Mouse (Mus musculus) adrenal gland, postnatal 10 days (tissue): Measurements from ENCODE around the gene Gpc2. TPM values are rescaled to one million over a fixed set of nuclear protein-coding genes. Genes with fewer than 3 reads are reported as not detected.
A peak's percentile ranks its signal among the peaks of the same experiment; 100 is the strongest.

Experiments
- DNase-seq: peaks from one replicate; pipeline ENCODE4 v3.0.0; 2021; ENCODE audit warnings: mixed read lengths
- long read RNA-seq, 2 experiments: library from polyadenylated mRNA; stranded (forward); transcript quantifications; one replicate each; pipeline ENCODE4 v2.0.0; 2021
- total RNA-seq, 2 experiments: library from RNA; stranded (reverse); gene quantifications; 2 replicates each; pipeline ENCODE4 v1.2.3; 2021

Gene Gpc2
- 1 to 10 TPM in 1 of 2 experiments, under 1 TPM in 1; 0.96 to 2.0 TPM for total RNA-seq
- long read RNA-seq, experiment 1 = 0 reads
- long read RNA-seq, experiment 2, partial matches to known transcripts = 1 of 1 reads
- long read RNA-seq, experiment 2, other reads (novel, unspliced or antisense) = 0 of 1 reads

DNA sequence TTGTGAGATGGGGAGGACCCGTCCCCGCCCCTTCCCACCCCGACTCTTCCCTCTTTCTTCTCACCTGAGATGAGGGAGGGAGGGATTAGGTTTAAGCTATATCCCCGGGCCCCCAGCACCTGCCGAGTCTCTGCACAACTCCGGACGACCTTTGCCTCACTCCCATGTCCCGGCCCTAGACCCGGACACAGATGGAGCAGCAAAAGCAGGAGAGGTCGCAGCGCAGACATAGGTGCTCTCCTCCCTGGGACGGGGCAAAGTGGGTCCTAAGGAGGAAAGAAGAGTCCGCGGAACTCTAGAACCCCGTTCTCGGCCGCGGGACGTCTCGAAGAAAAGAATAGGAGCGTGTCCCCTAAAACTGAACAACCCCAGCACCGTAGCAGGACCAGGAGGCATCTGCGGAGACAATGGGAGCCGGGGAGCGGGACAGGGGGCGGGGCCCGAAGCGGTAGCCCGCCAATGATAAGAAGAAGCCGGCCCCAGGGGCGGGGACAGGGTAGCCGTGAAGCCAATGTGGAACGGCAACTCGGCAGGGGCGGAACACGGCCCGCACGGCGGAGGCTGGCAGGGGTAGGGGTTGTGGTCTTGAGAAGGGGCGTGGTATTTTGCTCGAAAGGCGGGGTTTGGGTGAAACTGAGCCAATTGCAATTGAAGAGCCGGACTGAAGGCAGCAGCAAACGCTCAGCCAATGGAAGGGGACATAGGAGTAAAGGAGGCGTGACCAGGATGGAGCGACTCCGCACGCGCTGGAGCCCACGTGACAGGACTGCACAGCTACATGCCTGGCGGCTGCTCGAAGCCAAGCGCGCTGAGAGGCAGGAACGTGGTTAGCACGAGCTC, at the start of gene Gpc2, which contains the start of the genes Gm43720 and Stag3:
Gene Gpc2 (minus strand): TSS at position 421 of the 840 bp plus-strand sequence.
Gene Gm43720 (minus strand): TSS at position 374 of the 840 bp plus-strand sequence.
Gene Stag3 (plus strand): TSS at position 656 of the 840 bp plus-strand sequence.
- peak; percentile 88 for DNase-seq

DNA sequence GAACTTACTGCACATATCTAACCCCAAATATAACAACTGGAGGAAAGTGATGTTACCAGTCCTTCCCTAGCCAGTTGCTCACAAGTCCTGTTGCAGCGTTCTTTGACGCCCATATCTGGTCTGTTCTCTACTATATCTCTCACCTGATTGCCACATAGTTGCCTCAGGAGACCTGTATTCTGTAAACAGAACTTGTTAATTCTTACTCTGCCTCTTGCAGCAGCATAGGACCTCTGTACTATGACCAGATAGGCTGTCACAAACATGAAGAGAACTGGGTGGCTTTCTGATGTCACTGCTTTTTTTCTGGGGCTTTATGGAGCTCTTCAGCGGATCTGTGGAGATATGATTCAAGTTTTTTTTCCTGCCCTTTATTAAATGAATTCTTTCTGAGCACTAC, 33.0 kb upstream of the Gpc2 start:
- DNase-seq = no peak

DNA sequence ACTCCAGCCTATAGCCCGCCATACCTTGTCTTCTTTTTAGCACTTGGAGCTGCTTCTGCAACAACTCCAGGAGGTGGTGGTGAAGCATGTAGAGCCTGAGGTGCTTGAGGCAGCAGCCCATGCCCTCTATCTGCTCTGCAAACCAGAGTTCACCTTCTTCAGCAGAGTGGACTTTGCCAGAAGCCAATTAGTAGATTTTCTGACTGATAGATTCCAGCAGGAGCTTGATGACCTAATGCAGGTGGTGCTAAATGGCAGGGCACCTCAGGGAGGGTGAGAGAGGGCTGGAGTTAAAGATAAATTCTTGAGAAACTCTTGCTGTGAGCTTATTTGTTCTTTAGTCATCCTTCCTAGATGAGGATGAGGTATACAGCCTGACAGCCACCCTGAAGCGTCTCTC, 19.8 kb upstream of the Gpc2 start:
- DNase-seq = no peak

DNA sequence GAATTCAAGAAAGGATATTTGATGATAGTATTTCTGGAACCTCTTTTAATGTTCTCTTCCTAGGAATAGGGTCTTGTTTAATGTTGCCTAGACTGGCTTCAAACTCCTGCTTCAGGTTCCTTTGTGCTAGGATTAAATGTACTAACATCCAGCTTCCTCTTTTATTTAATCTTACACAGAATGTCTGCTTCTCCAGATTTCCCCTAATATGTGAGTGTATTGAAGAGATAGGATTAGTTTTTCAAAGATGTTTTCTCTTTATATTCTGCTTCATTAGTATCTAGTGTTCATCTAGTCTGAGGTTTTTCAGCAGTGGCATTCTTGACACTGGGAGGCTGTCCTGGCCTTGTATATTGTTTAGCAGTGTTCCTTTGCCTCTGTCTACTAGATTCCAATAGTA, 14.4 kb upstream of the Gpc2 start:
- no peak for DNase-seq

DNA sequence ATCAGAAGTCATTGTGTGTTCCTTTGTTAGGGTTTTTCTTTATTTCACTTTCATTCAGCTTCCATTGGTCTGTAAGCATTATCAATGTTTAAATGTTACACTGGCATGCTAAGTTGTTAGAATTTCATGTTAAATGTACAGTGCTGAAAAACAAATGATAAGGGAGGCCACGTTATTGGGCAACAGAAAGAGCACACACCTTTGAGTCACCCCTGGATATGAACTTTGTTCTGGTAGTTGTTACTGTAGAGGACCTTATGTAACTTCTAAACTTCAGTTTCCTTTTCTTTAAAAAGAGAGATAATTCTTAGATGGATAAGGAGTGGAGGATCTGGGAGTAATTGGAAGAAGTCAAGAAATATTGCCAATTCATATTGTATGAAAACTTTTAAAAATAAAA, 11.8 kb upstream of the Gpc2 start:
- DNase-seq = no peak

DNA sequence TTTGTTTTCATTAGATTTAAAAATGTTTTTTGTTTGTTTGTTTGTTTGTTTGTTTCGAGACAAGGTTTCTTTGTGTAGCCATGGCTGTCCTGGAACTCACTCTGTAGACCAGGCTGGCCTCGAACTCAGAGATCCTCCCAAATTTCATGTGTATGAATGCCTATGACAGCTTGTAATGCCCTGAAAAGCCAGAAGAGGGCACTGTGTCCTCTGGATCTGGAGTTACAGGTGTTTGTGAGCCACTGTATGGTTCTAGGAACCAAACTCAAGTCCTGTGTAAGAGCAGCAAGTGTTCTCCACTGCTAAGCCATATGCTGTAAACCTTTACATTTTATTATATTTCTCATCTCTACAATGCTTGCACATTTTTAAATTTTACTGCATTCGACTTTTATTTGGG, 8.1 kb upstream of the Gpc2 start:
- no peak for DNase-seq

DNA sequence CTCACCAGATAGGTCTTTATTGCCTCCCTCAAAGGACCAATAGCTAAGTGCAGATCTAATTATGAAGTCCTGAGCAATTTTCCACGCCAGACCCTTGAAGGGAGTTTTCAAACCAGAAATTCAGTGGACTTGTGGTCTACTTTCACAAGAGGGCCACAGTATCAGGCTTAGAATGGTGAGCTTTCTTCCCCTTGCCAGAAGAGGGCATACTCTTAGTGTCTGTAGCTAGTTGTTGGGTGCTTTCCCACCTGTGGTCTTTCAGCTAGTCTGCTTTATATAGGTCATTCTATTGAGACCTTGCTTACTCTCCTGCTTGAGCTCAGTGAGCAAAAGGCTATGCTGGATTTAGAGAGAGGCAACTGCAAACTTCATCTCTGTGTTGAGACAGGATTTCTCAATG, 3.7 kb upstream of the Gpc2 start:
- DNase-seq = no peak

DNA sequence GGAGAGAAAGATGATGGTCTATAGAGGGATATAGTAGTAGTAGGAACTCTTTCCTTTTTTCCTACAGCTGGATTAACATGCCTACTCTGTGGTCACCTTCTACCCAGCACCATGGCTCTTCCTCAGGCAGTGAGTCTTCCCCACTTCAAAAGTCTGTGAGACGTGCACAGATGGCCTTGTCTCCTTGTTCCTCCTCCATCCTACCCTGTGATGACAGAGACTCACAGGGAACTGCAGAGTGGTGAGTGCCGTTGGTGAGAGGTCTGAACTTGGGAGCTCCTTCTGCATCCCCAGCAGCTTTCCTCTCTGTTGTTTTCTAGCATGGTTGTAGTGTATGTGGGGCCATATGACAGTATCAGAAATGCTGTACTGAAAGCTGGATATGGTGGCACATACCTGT, 2.0 kb upstream of the Gpc2 start:
- DNase-seq = no peak

DNA sequence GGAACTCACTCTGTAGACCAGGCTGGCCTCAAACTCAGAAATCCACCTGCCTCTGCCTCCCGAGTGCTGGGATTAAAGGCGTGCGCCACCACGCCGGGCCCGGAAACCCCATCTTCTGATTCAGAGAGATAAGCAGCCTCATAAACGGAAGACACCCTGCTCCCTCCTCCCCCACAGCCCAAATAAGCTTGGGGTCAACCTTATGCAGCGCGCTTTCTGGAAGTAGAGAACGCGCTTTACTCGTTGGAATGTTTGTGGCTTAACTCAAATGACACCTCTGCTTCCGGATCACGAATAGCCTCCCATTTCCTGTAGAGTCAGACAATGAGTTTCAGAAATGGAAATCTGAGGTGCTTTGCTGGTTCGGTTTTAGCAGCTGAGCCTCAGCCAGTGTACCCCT, 1.0 kb upstream of the Gpc2 start:
- no peak for DNase-seq

DNA sequence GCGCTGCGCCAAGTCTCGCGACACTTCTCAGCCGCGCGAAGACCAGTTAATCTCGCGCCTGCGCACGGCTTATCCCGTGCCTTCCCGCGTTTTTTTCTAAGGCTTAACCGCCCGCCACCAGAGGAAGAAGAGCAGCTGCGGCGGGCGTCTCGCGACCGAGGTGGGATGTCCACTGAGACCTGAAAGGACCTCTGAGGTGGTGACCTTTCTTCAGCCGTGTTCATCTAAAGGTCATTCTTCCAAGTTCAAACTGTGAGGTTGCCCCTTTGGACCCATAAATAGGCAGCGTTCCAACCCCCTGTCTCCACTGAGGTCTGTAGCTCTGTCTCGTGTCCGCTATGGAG, 592 bp upstream of the Gpc2 start:
- no peak for DNase-seq

DNA sequence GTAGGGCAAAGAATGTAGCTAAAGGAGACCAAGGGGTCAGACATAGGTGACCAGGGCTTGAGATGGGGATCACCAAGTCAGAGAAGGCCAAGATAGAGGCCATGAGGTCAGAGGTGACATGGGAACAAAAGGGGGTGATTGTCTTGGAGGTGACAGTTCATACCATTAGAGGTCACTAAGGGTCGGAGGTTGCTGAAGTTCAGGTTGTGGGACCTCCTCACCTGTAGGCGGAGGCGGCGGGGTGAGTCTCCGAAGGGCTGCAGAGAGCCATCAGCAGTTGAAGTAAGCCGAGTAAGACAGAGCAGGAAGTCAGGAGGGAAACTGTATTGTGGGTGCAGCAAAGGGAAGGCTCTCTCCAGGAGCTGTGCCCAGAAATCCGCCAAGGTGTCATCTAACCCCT, 1.8 kb downstream of the Gpc2 start:
- no peak for DNase-seq

DNA sequence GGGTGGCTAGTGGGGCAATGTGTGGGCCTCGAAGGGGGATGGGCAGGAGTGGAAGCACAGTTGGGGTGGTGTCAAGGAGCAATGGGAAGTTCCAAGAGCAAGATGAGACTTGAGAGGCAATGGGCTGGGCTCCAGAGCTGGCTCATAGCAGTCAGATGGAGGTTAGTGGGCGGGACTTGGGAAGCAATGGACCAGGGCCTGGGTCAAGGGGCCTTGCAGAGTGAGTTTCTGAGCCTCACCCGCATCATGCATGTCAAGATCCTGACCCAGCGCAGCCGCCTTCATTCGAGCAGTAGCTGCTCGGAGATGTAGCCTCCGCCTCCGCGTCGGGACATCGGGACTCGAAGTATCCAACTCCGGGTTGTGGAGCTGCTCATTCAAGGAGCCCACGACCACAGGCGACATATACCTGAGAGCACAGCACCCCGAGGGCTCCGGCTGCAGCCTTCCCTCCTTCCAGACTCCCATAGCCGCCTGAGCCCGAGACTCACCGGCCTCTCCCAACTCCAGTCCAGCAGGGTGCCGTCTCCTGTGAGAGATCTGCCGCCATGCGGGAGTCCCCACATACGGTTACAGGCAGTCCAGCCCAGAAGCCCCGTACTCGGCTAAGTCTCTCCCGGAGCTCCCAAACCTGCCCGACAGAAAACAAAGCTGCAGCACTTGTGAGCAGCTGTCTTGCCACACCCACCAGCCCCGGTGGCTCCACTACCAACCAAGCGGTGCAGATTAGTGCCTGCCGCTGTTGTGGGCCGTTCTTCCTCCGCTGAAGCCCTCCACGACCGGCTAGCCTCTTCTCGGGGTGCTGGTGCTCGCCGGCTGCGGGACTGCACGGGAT, 4.4 kb downstream of the Gpc2 start:
- no peak for DNase-seq

DNA sequence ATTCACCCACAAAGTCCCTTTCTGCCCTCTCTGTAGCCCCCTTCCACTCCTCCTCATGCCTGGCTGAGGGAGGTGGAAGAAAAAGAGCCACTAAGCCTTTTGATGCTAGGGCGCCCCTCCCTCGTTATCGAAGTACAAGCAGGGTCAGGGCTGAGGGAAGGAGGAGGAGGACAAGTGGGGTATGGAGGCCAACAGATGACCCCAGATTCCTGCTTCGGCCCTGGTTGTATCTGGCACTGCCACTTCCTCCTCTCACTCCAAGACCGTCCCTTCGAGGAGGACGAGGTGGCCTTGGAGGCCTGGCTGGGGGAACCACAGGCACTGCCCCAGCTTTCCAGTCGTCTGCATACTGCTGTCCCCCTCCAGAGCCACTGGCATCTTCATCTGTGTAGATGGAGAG, 5.6 kb downstream of the Gpc2 start:
- DNase-seq = no peak

DNA sequence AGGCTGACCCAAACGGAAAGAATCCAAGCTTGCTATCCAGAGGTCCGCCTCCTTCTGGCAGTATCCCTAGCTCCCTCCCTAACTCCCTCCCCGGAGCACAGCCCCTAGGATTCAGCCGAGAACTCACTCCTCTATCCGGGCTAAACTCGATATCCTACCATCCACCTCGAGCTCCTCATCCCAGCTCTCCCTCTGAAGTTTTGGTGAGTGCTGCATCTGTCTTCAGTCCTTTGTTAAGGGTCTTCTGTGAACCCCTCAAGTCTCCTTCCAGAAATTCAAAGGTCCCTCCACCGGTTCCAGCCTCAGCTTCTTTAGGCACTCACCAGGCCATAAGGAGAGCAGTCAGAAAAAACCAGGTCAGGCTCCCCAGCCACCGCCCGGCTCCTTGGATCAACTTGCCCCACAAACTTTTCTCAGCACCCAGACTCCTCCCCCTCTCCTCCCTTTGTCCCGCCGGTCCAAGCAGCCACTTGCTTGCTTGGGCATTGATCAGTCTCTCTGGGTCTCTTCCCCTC, 7.3 kb downstream of the Gpc2 start, which contains the start of gene Gal3st4:
Gene Gal3st4 (minus strand): TSS at position 432 of the 515 bp plus-strand sequence.
- no peak for DNase-seq

DNA sequence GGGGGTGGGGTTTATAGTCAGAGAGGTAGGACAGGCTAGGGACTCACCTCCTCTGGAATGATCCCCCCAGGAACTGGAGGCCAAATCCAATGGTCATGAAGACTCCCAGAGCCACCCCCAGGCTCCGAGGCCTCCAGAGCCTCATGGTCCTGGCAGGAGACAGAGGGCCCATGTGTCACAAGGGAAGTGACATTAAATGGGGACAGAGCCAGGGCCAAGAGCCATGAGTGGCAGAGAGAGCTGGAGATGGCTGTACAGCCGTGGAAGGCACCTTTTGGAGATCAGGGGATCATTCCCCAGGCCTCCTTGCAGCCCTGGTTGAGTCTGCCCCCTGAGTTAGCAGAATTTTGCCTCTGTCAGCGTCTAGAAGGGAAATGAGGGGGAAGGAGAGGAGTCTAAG, 8.6 kb downstream of the Gpc2 start:
- peak; percentile 35 for DNase-seq

DNA sequence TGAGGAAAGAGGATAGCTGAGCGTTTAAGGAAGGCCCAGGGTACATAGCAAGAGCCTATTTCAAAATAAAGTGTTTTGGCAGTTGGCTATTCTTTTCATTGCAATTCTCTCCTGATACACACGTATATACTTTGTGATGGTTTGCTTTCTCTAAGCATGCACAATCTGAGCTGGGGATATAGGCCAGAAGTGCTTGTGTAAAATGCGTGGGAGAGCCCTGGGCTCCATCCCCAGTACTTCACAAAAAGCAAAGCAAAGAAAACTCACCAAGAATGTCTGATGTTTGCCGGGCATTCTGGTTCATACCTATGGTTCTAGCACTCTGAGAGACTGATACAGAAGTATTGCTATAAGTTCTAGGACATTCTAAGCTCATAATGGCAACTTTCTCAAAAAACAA, 10.8 kb downstream of the Gpc2 start:
- no peak for DNase-seq

DNA sequence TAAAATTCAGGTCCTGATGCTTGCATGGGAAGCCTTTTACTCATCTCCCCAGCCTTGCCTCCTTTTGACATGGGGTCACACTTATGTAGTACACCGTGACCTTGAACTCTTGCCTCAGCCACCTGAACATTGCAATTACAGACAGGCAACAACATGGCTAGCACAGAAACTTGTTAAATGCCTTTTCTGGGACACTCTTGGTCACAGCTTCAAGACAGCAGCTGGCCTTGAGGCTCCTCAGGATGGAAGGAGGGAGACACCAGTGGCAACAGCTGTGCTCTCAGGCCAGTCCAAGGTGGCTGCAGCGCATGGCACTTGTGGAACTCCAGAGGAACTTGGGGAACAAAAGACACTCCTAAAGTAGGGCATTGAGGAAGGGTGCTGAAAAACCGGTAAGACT, 12.7 kb downstream of the Gpc2 start:
- DNase-seq = no peak

DNA sequence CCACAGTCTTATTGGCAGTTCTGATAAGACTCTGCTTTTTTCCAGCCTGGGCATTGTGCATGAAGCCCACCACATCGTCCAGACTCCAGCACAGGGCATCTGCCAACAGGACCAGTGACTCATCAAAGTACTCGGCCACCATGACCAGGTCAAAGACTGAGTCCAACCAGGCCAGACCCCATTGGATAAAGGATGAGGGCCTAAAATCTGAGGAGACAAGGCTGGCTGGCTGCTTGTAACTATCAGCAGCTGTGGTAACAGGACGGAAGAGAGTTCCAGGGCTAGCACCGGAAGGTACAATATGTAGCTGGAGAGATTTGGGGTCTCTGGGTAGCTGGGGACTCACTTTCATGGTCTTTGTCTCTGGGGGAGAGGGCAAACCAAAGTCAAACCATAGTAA, 14.1 kb downstream of the Gpc2 start:
- no peak for DNase-seq

DNA sequence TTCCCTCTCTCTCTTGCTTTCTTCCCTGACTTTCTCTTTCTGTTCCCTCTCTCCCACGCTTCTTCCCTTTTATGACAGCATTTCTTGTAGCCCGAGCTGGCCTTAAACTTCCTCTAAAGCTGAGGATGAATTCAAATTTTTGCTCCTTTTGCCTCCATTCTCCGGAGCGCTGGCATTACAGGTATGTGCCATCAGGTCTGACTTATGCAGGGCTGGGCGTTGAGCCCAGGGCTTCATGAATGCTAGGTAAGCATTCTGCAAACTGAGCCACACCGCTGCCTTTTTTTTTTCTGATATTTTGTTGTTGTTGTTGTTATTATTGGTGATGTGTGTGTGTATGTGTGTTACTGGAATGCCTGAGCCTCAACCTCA, 15.6 kb downstream of the Gpc2 start:
- no peak for DNase-seq

DNA sequence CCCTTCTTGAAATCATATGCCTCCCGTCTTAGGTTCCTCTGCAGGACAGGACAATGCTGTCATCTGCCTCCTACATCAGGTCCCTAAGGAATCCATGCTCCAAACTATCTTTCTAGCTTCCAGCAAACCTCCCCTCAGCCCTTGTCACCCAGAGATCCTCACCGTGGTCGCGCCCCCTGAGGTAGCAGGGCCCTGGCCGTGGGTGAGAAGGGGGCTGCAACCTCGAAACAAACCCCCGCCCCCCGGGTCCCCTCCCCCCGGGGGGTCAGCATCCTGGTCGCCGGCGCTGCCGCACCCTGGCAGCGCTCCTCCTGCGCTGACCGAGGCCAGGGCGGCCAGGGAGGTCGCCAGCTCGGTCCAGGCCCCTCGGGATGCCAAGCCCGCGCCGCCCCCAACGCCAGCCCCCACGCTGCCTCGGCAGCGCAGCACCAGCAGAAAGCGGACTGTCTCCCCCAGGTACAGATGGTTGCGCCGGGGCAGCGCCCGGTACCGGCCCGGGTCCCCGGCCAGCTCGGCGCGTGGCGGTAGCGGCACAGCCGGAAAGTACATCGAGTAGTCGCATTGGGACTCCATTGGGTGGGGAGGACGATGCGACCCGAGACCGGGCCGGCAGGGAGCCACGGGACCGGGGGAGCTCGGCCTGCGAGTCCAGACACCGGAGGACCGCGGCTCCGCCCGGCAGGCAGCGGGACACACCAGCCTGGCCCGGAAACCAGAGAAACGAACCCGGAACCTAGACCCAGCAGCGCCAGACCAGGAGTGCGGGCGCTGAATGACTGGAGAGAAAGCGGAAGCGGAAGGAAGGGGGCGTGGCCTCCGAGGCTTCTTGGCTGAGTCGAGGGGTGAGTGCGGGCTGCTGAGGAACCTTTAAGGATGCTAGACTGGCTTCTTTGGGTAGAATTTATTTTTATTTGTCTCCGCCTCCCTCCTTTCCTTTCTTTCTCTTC, 16.3 kb downstream of the Gpc2 start, which contains the start of gene BC037034:
Gene BC037034 (minus strand): TSS at position 774 of the 947 bp plus-strand sequence.
- peak; percentile 95 for DNase-seq

DNA sequence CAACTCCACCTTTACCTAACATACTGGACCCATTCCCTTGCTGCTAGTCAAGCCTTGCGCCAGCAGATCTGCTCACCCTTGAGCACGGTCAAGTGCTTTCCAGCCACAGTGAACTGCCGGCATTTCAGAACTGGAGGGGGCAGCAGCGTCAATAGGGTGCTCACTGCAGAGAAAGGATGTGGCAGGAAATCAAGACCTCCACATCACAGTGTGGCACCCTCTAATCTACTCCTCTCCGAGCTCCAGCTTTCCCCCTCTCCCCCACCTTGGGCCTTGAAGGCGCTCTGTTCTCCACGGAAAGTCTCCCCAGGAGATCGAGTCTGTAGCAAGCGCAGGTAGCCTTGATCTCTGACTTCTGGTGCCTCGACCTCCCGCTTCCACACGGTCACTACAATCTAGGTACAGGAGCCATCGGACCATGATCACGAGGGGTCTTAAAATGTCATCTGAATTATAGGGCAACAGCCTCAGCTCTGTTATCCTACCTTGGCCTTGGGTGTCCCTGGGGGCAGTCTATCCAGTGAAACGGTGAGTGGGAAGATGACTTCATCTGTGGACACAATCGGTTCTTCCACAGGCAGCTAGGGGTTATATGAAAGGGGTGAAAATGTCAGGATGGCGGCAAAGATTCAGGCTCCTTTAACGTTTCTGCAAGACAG, 17.1 kb downstream of the Gpc2 start:
- no peak for DNase-seq
